Mouse (Mus musculus): ENCODE data around the gene Gcdh. TPM values are rescaled to one million over a fixed set of nuclear protein-coding genes. Genes with fewer than 3 reads are reported as not detected.
A peak's percentile ranks its signal among the peaks of the same experiment; 100 is the strongest.

The Gcdh gene
- polyA plus RNA-seq, 1 experiment from 2014 or later, result 51.8 TPM

- 99% methylated on average over 3 of the region's 3 CpGs for WGBS
- no peak overlapping the region for H3K27ac ChIP-seq (replicated peaks)
- H3K9me3 ChIP-seq, result no peaks in the 10 kb centered on the region
- H3K4me3 ChIP-seq, result no peak overlapping the region
- no peaks in the 10 kb centered on the region for H3K27me3 ChIP-seq (replicated peaks; ENCODE audit: low read depth, poor library complexity, severe bottlenecking)
- no peak for DNase-seq (ENCODE audit: low spot score)
- peaks cover 80% of the 10 kb centered on the region for H3K36me3 ChIP-seq (replicated peaks)
- H3K4me1 ChIP-seq, result peaks cover 13% of the 10 kb centered on the region
These were observed 5.4 kb downstream of the Gcdh start for GRCm38 (mm10) chr8:84888280-84888679.

- no peaks in the 10 kb centered on the region for H3K4me1 ChIP-seq
- no peak for DNase-seq (ENCODE audit: low spot score)
- 89% methylated on average over 4 of the region's 4 CpGs for WGBS
These were observed 9.0 kb downstream of the Gcdh start for GRCm38 (mm10) chr8:84884728-84885127.

GRCm38 (mm10) chr8:84878915-84879314, 14.8 kb downstream of the Gcdh start:
- no peaks in the 10 kb centered on the region for H3K4me1 ChIP-seq
- H3K27me3 ChIP-seq (replicated peaks; ENCODE audit: low read depth, poor library complexity, severe bottlenecking), result no peaks in the 10 kb centered on the region
- DNase-seq (ENCODE audit: low spot score), result no peak
- WGBS, result 78% methylated on average over 1 of the region's 1 CpGs
- H3K9me3 ChIP-seq, result no peaks in the 10 kb centered on the region
- no peak overlapping the region for H3K27ac ChIP-seq (replicated peaks)
- peaks cover 11% of the 10 kb centered on the region for H3K36me3 ChIP-seq (replicated peaks)
- H3K4me3 ChIP-seq, result no peak overlapping the region

More at GRCm38 (mm10) chr8:84884728-84885127, 9.0 kb downstream of the Gcdh start:
- Histone ChIP-seq H3K9me3 (no peaks in the 10 kb centered on the region), H3K27ac (replicated peaks) (no peak overlapping the region), H3K4me3 (no peak overlapping the region), H3K27me3 (replicated peaks; ENCODE audit: low read depth, poor library complexity, severe bottlenecking) (no peaks in the 10 kb centered on the region), H3K36me3 (replicated peaks) (peaks cover 58% of the 10 kb centered on the region)

GRCm38 (mm10) chr8:84877297-84878035, 16.3 kb downstream of the Gcdh start:
- peaks cover 11% of the 10 kb centered on the region for H3K27me3 ChIP-seq (replicated peaks; ENCODE audit: low read depth, poor library complexity, severe bottlenecking)
- whole genome bisulfite sequencing, result 91% methylated on average over 3 of the region's 3 CpGs
- peaks cover 8% of the 10 kb centered on the region for H3K36me3 ChIP-seq (replicated peaks)
- H3K4me1 ChIP-seq, result peaks cover 7% of the 10 kb centered on the region
- H3K9me3 ChIP-seq, result no peaks in the 10 kb centered on the region
- no peak overlapping the region for H3K4me3 ChIP-seq
- DNase-seq (ENCODE audit: low spot score), result no peak
- H3K27ac ChIP-seq (replicated peaks), result no peak overlapping the region

GRCm38 (mm10) chr8:84874339-84874738, 19.4 kb downstream of the Gcdh start:
- H3K9me3 ChIP-seq, result no peaks in the 10 kb centered on the region
- no peak for DNase-seq (ENCODE audit: low spot score)
- no peak overlapping the region for H3K4me3 ChIP-seq
- peaks cover 16% of the 10 kb centered on the region for H3K4me1 ChIP-seq
- no peak overlapping the region for H3K27ac ChIP-seq (replicated peaks)
- H3K36me3 ChIP-seq (replicated peaks), result peaks cover 18% of the 10 kb centered on the region
- H3K27me3 ChIP-seq (replicated peaks; ENCODE audit: low read depth, poor library complexity, severe bottlenecking), result peaks cover 14% of the 10 kb centered on the region
- WGBS, result 92% methylated on average over 3 of the region's 3 CpGs

- peaks cover 16% of the 10 kb centered on the region for H3K4me1 ChIP-seq
- peak overlapping the region; percentile 57 for H3K4me3 ChIP-seq
- H3K27ac ChIP-seq (replicated peaks), result no peak overlapping the region
- no peaks in the 10 kb centered on the region for H3K9me3 ChIP-seq
- peaks cover 31% of the 10 kb centered on the region for H3K36me3 ChIP-seq (replicated peaks)
- no peak for DNase-seq (ENCODE audit: low spot score)
- 69% methylated on average over 4 of the region's 4 CpGs for WGBS
- H3K27me3 ChIP-seq (replicated peaks; ENCODE audit: low read depth, poor library complexity, severe bottlenecking), result peaks cover 14% of the 10 kb centered on the region
These were observed 20.7 kb downstream of the Gcdh start for GRCm38 (mm10) chr8:84873016-84873415.

- WGBS, result 4% methylated on average over 54 of the region's 54 CpGs
- DNase-seq (ENCODE audit: low spot score), result peak; percentile 66
- Histone ChIP-seq H3K27ac (replicated peaks) (peak overlapping the region; percentile 74), H3K4me3 (peak overlapping the region; percentile 57), H3K27me3 (replicated peaks; ENCODE audit: low read depth, poor library complexity, severe bottlenecking) (peaks cover 14% of the 10 kb centered on the region), H3K36me3 (replicated peaks) (peaks cover 33% of the 10 kb centered on the region), H3K9me3 (no peaks in the 10 kb centered on the region), H3K4me1 (peaks cover 16% of the 10 kb centered on the region)
These were observed 21.3 kb downstream of the Gcdh start for GRCm38 (mm10) chr8:84872309-84872965.

GRCm38 (mm10) chr8:84871376-84872308, 22.1 kb downstream of the Gcdh start, which contains the start of gene Syce2:
TSS of gene Syce2 (plus strand) at chr8:84872111.
- peaks cover 39% of the 10 kb centered on the region for H3K36me3 ChIP-seq (replicated peaks)
- peak within 1 kb of the TSS; percentile 57 for H3K4me3 ChIP-seq
- H3K4me1 ChIP-seq, result peaks cover 16% of the 10 kb centered on the region
- H3K27ac ChIP-seq (replicated peaks), result peak within 1 kb of the TSS; percentile 74
- H3K9me3 ChIP-seq, result no peaks in the 10 kb centered on the region
- H3K27me3 ChIP-seq (replicated peaks; ENCODE audit: low read depth, poor library complexity, severe bottlenecking), result peaks cover 14% of the 10 kb centered on the region
- WGBS, result 16% methylated on average over 46 of the region's 46 CpGs
- peak; percentile 86 for DNase-seq (ENCODE audit: low spot score)

GRCm38 (mm10) chr8:84856864-84857441, 36.8 kb downstream of the Gcdh start, which contains the start of gene Farsa:
TSS of gene Farsa (plus strand) at chr8:84856989.
- Histone ChIP-seq H3K27me3 (replicated peaks; ENCODE audit: low read depth, poor library complexity, severe bottlenecking) (0 out of 2 replicates have a peak, but pooled peaks cover 5% of the 10 kb centered on the region), H3K4me3 (peak within 1 kb of the TSS; percentile 97), H3K27ac (replicated peaks) (peak within 1 kb of the TSS; percentile 92), H3K9me3 (no peaks in the 10 kb centered on the region), H3K4me1 (peaks cover 13% of the 10 kb centered on the region), H3K36me3 (replicated peaks) (peaks cover 35% of the 10 kb centered on the region)
- peak; percentile 95 for DNase-seq (ENCODE audit: low spot score)
- WGBS, result under 1% methylated on average over 39 of the region's 39 CpGs

- WGBS, result 92% methylated on average over 3 of the region's 3 CpGs
- 0 out of 2 replicates have a peak overlapping the region, but pooled peaks have one; percentile 92 for H3K27ac ChIP-seq (replicated peaks)
- H3K4me3 ChIP-seq, result peak overlapping the region; percentile 97
- no peaks in the 10 kb centered on the region for H3K9me3 ChIP-seq
- 0 out of 2 replicates have a peak, but pooled peaks cover 5% of the 10 kb centered on the region for H3K27me3 ChIP-seq (replicated peaks; ENCODE audit: low read depth, poor library complexity, severe bottlenecking)
- no peak for DNase-seq (ENCODE audit: low spot score)
- peaks cover 13% of the 10 kb centered on the region for H3K4me1 ChIP-seq
- peaks cover 30% of the 10 kb centered on the region for H3K36me3 ChIP-seq (replicated peaks)
These were observed 37.3 kb downstream of the Gcdh start for GRCm38 (mm10) chr8:84856434-84856833.

GRCm38 (mm10) chr8:84847684-84848435, 45.9 kb downstream of the Gcdh start:
- 54% methylated on average over 6 of the region's 6 CpGs for WGBS
- Histone ChIP-seq H3K27me3 (replicated peaks; ENCODE audit: low read depth, poor library complexity, severe bottlenecking) (no peaks in the 10 kb centered on the region), H3K27ac (replicated peaks) (peak overlapping the region; percentile 98)

More at GRCm38 (mm10) chr8:84847684-84848435, 45.9 kb downstream of the Gcdh start:
- Histone ChIP-seq H3K36me3 (replicated peaks) (peaks cover 33% of the 10 kb centered on the region), H3K9me3 (no peaks in the 10 kb centered on the region), H3K4me1 (peaks cover 37% of the 10 kb centered on the region), H3K4me3 (peak overlapping the region; percentile 99)
- no peak for DNase-seq (ENCODE audit: low spot score)

Data from embryonic facial prominence, embryonic 10.5 days (tissue).